Mouse (Mus musculus): Measurements from ENCODE around the gene Plch1. TPM values are rescaled to one million over a fixed set of nuclear protein-coding genes. Genes with fewer than 3 reads are reported as not detected.

Plch1 gene
- polyA plus RNA-seq, 1 experiment from 2014 or later, result 10.1 TPM

DNA sequence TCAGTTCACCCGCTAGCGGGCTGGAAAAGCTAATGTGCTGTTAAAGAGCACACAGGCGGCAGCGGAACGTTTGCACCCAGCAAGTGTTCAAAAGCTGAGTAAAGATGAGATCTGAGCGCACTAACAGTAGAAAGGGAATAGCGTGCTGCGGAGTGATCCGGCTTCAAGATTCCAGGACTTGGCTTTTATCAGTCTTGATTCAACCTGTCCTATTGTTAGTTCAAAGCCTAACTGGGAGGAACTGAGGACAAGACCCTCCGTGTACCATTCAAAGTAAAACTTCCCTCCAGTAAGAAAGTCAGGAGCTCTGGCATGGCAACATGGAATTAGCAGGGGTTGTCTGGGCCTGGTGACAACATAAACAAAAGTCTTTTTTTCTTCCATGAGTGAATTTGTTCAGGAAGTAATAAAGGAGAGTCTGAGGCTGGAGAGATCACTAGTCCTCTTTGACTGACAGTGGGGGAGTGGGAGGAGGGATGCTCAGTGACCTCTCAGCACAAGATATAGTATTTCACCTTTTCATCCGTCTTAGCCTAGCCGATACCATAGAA, 824 bp upstream of the Plch1 start:
- H3K36me3 ChIP-seq (ENCODE audit: control insufficient read depth, insufficient read depth, low read length), result no peaks in the 10 kb centered on the region
- H3K9ac ChIP-seq (ENCODE audit: low read length), result no peak overlapping the region; the same call in 1 of the 2 replicates
- 0% methylated on average over 12 of the region's 12 CpGs for WGBS
- peak; percentile 30 for ATAC-seq
- H3K4me1 ChIP-seq (ENCODE audit: control insufficient read depth, insufficient read depth, low read length), result peaks cover 13% of the 10 kb centered on the region; the same call in 1 of the 2 replicates
- H3K9me3 ChIP-seq (replicated peaks; ENCODE audit: control insufficient read depth, low read length), result no peaks in the 10 kb centered on the region
- peak overlapping the region; percentile 87 for H3K4me2 ChIP-seq (ENCODE audit: low read length)
- peak; percentile 73 for DNase-seq (ENCODE audit: low spot score)
- H3K27ac ChIP-seq (ENCODE audit: low read depth, low read length), result peak overlapping the region; percentile 89; the same call in 1 of the 2 replicates
- H3K27me3 ChIP-seq (replicated peaks; ENCODE audit: control insufficient read depth, insufficient read depth, low read length), result no peaks in the 10 kb centered on the region
- peak overlapping the region; percentile 69 for H3K4me3 ChIP-seq (ENCODE audit: low read depth, low read length)

DNA sequence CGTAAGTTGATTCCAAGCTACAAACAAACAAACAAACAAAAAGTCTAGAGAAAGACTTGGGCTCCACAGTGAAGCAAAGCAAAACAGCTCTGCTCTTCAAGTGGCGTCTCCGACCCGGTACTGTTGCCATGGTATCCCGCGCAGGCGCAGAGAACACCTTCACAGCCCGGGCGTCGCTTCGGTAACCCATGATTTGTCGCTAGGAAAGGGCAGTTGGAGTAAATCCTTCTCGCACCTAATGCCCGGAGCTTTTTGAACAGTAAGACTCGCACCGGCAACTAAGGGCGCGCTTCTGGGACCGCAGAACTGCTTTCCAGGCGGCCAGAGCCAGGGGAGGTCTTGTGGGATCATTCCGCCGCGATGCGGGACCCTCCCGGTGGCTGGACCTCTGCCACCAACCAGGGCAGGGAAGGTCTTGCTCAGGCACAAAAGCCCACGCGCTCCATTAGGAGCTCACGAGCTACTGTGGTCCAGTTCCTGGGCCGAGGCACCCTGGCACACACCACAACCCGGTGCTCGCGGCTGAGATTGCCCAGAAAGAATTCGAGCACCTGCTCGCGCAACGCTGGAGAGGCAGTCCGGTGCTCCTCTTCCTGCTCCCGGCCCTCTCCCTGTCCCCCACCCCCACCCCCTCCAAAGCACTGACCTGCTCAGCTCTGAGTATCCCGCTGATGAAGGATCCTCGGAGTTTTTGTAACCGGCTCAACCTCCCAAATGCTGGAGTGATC, 527 bp downstream of the Plch1 start:
- Histone ChIP-seq H3K36me3 (ENCODE audit: control insufficient read depth, insufficient read depth, low read length) (no peaks in the 10 kb centered on the region), H3K9me3 (replicated peaks; ENCODE audit: control insufficient read depth, low read length) (no peaks in the 10 kb centered on the region), H3K4me3 (ENCODE audit: low read depth, low read length) (peak overlapping the region; percentile 69), H3K4me2 (ENCODE audit: low read length) (peak overlapping the region; percentile 87), H3K4me1 (ENCODE audit: control insufficient read depth, insufficient read depth, low read length) (peaks cover 13% of the 10 kb centered on the region; the same call in 1 of the 2 replicates), H3K27me3 (replicated peaks; ENCODE audit: control insufficient read depth, insufficient read depth, low read length) (no peaks in the 10 kb centered on the region), H3K9ac (ENCODE audit: low read length) (peak overlapping the region; percentile 79), H3K27ac (ENCODE audit: low read depth, low read length) (peak overlapping the region; percentile 89)
- WGBS, result under 1% methylated on average over 41 of the region's 41 CpGs
- DNase-seq (ENCODE audit: low spot score), result peak; percentile 96
- peak; percentile 89 for ATAC-seq

- H3K4me2 ChIP-seq (ENCODE audit: low read length), result peak overlapping the region; percentile 87
- peak overlapping the region; percentile 79; the same call in 1 of the 2 replicates for H3K9ac ChIP-seq (ENCODE audit: low read length)
- H3K9me3 ChIP-seq (replicated peaks; ENCODE audit: control insufficient read depth, low read length), result no peaks in the 10 kb centered on the region
- H3K27me3 ChIP-seq (replicated peaks; ENCODE audit: control insufficient read depth, insufficient read depth, low read length), result no peaks in the 10 kb centered on the region
- no peak for DNase-seq (ENCODE audit: low spot score)
- H3K27ac ChIP-seq (ENCODE audit: low read depth, low read length), result no peak overlapping the region
- H3K4me3 ChIP-seq (ENCODE audit: low read depth, low read length), result peak overlapping the region; percentile 69
- 2% methylated on average over 1 of the region's 1 CpGs for WGBS
- no peaks in the 10 kb centered on the region for H3K36me3 ChIP-seq (ENCODE audit: control insufficient read depth, insufficient read depth, low read length)
- ATAC-seq, result no peak
- H3K4me1 ChIP-seq (ENCODE audit: control insufficient read depth, insufficient read depth, low read length), result peaks cover 13% of the 10 kb centered on the region; the same call in 1 of the 2 replicates
These were observed 2.1 kb downstream of the Plch1 start for GRCm38 (mm10) chr3:63897177-63897576.

GRCm38 (mm10) chr3:63896303-63896702, 3.0 kb downstream of the Plch1 start:
- no peak overlapping the region for H3K4me2 ChIP-seq (ENCODE audit: low read length)
- no peak for DNase-seq (ENCODE audit: low spot score)
- H3K4me1 ChIP-seq (ENCODE audit: control insufficient read depth, insufficient read depth, low read length), result peaks cover 13% of the 10 kb centered on the region; the same call in 1 of the 2 replicates

DNA sequence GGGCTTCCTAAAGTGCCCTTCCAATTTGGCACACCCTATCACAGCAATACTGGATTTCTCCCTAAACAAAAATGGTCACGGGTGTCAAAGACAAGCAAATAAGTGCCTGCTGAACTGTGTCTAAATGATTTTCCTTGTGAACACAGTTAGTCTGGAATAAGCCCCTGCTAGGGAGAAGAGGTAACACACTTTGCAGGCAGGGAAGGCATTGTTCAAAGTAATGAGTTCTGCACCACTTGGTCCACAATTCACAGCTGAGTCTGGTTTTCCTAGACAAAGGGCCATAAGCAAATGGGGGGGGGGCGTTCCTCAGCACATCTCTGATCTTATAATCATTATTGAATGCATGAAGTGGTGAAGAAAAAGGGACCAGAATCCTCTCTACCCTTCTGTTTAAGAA, 3.5 kb downstream of the Plch1 start:
- H3K36me3 ChIP-seq (ENCODE audit: control insufficient read depth, insufficient read depth, low read length), result no peaks in the 10 kb centered on the region
- no peak overlapping the region for H3K9ac ChIP-seq (ENCODE audit: low read length)
- no peak overlapping the region for H3K4me3 ChIP-seq (ENCODE audit: low read depth, low read length)
- H3K9me3 ChIP-seq (replicated peaks; ENCODE audit: control insufficient read depth, low read length), result no peaks in the 10 kb centered on the region
- no peak overlapping the region for H3K4me2 ChIP-seq (ENCODE audit: low read length)
- peaks cover 13% of the 10 kb centered on the region; the same call in 1 of the 2 replicates for H3K4me1 ChIP-seq (ENCODE audit: control insufficient read depth, insufficient read depth, low read length)
- H3K27me3 ChIP-seq (replicated peaks; ENCODE audit: control insufficient read depth, insufficient read depth, low read length), result no peaks in the 10 kb centered on the region
- DNase-seq (ENCODE audit: low spot score), result no peak
- WGBS, result 6% methylated on average over 2 of the region's 2 CpGs
- no peak overlapping the region for H3K27ac ChIP-seq (ENCODE audit: low read depth, low read length)
- ATAC-seq, result no peak

More at GRCm38 (mm10) chr3:63896303-63896702, 3.0 kb downstream of the Plch1 start:
- H3K27ac ChIP-seq (ENCODE audit: low read depth, low read length), result no peak overlapping the region
- WGBS, result 31% methylated on average over 4 of the region's 4 CpGs
- no peak for ATAC-seq
- H3K36me3 ChIP-seq (ENCODE audit: control insufficient read depth, insufficient read depth, low read length), result no peaks in the 10 kb centered on the region
- H3K9me3 ChIP-seq (replicated peaks; ENCODE audit: control insufficient read depth, low read length), result no peaks in the 10 kb centered on the region
- H3K4me3 ChIP-seq (ENCODE audit: low read depth, low read length), result no peak overlapping the region
- no peaks in the 10 kb centered on the region for H3K27me3 ChIP-seq (replicated peaks; ENCODE audit: control insufficient read depth, insufficient read depth, low read length)
- no peak overlapping the region for H3K9ac ChIP-seq (ENCODE audit: low read length)

- ATAC-seq (no peak), DNase-seq (ENCODE audit: low spot score) (no peak)
- WGBS, result 70% methylated on average over 7 of the region's 7 CpGs
- peaks cover 9% of the 10 kb centered on the region; the same call in 1 of the 2 replicates for H3K4me1 ChIP-seq (ENCODE audit: control insufficient read depth, insufficient read depth, low read length)
- H3K4me3 ChIP-seq (ENCODE audit: low read depth, low read length), result no peak overlapping the region
- no peak overlapping the region for H3K4me2 ChIP-seq (ENCODE audit: low read length)
- no peaks in the 10 kb centered on the region for H3K27me3 ChIP-seq (replicated peaks; ENCODE audit: control insufficient read depth, insufficient read depth, low read length)
- no peak overlapping the region for H3K27ac ChIP-seq (ENCODE audit: low read depth, low read length)
- no peak overlapping the region for H3K9ac ChIP-seq (ENCODE audit: low read length)
- no peaks in the 10 kb centered on the region for H3K9me3 ChIP-seq (replicated peaks; ENCODE audit: control insufficient read depth, low read length)
- no peaks in the 10 kb centered on the region for H3K36me3 ChIP-seq (ENCODE audit: control insufficient read depth, insufficient read depth, low read length)
These were observed 5.6 kb downstream of the Plch1 start for GRCm38 (mm10) chr3:63893677-63894076.

DNA sequence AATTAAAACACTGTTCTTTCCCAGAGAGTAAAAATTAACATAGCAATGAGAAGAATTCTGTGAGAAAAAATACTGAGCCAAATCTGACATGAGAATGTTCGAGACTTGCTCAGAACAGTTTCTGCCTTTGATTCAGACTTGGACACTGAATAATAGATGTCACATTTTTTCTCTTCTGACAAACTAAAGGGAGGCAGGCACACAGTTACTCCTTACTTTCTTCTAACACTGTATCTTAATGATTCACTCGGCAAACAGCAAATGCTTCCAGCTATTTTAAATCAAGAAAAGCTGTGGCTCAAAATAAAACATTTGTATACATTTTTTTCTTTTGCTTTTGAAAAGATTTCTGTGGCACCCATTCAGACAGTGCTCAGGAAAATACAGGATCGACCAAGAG, 7.1 kb downstream of the Plch1 start:
- Histone ChIP-seq H3K27me3 (replicated peaks; ENCODE audit: control insufficient read depth, insufficient read depth, low read length) (no peaks in the 10 kb centered on the region), H3K9ac (ENCODE audit: low read length) (no peak overlapping the region), H3K4me1 (ENCODE audit: control insufficient read depth, insufficient read depth, low read length) (peaks cover 5% of the 10 kb centered on the region; the same call in 1 of the 2 replicates), H3K27ac (ENCODE audit: low read depth, low read length) (no peak overlapping the region), H3K36me3 (ENCODE audit: control insufficient read depth, insufficient read depth, low read length) (no peaks in the 10 kb centered on the region), H3K9me3 (replicated peaks; ENCODE audit: control insufficient read depth, low read length) (no peaks in the 10 kb centered on the region), H3K4me3 (ENCODE audit: low read depth, low read length) (no peak overlapping the region), H3K4me2 (ENCODE audit: low read length) (no peak overlapping the region)
- 51% methylated on average over 3 of the region's 3 CpGs for WGBS
- no peak for ATAC-seq
- no peak for DNase-seq (ENCODE audit: low spot score)

DNA sequence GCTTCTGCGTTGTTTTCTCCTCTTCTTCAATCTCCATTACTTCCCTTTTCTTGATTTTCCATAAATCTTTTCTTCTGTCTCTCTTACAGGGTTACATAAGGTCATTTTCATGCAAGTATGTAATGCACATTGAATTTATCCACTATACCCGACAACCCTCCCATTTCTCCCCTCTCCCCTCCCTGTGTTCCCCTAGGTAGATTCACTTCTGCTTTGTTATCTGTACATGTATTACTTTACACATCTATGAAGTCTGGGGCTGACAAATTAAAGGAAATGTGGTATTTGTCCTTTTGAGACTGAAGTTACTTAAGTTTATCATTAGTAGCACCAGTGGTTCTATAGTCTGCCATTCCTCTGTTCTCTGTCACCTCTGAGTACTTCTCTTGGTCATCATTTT, 18.2 kb downstream of the Plch1 start:
- DNase-seq (ENCODE audit: low spot score) (no peak), ATAC-seq (no peak)
- Histone ChIP-seq H3K9ac (ENCODE audit: low read length) (no peak overlapping the region), H3K27ac (ENCODE audit: low read depth, low read length) (no peak overlapping the region), H3K36me3 (ENCODE audit: control insufficient read depth, insufficient read depth, low read length) (no peaks in the 10 kb centered on the region), H3K4me2 (ENCODE audit: low read length) (no peak overlapping the region), H3K9me3 (replicated peaks; ENCODE audit: control insufficient read depth, low read length) (0 out of 2 replicates have a peak, but pooled peaks cover 6% of the 10 kb centered on the region), H3K4me3 (ENCODE audit: low read depth, low read length) (no peak overlapping the region), H3K4me1 (ENCODE audit: control insufficient read depth, insufficient read depth, low read length) (no peaks in the 10 kb centered on the region), H3K27me3 (replicated peaks; ENCODE audit: control insufficient read depth, insufficient read depth, low read length) (no peaks in the 10 kb centered on the region)
- WGBS, result 88% methylated on average over 2 of the region's 2 CpGs
